Mouse (Mus musculus) CH12.LX (cell line): ENCODE measurements around the gene Lrrc39. TPM values are rescaled to one million over a fixed set of nuclear protein-coding genes. Genes with fewer than 3 reads are reported as not detected.

ENCODE experiments used
- DNase-seq: peaks from one replicate; pipeline ENCODE4 v3.0.0-alpha.2; 2013; ENCODE audit errors: extremely low read depth
- H3K27ac ChIP-seq: 2 replicates; pipeline ENCODE4 v1.5.1; 2012; ENCODE audit warnings: low read depth, mild to moderate bottlenecking, control low read depth, moderate library complexity; ENCODE audit not compliant: insufficient read depth
- H3K27me3 ChIP-seq: replicated peaks from 2 replicates; pipeline ENCODE3; 2012; ENCODE audit warnings: inconsistent platforms
- H3K36me3 ChIP-seq, 2 experiments: replicated peaks in 1 of 2; 2 replicates each; pipeline versions ENCODE3 to v1.6.1; 2012; ENCODE audit warnings: inconsistent platforms in 1 of 2, low read length in 1 of 2, mild to moderate bottlenecking in 1 of 2, mixed read lengths in 1 of 2, moderate library complexity in 1 of 2; ENCODE audit not compliant: control insufficient read depth in 1 of 2, insufficient read depth in 1 of 2
- H3K4me1 ChIP-seq, 2 experiments: 2 replicates each; pipeline ENCODE4 v1.6.1; 2012; ENCODE audit warnings: inconsistent platforms in 1 of 2, moderate library complexity in 1 of 2; ENCODE audit not compliant: insufficient read depth in 2 of 2, control insufficient read depth in 1 of 2
- H3K4me2 ChIP-seq: 2 replicates; pipeline ENCODE4 v1.6.1; 2012; ENCODE audit warnings: low read depth, mild to moderate bottlenecking, control low read depth; ENCODE audit not compliant: poor library complexity, insufficient read depth, severe bottlenecking
- H3K4me3 ChIP-seq, 3 experiments: fragments of 150-350 bp in 1 of 3; sonication (generic) in 1 of 3; replicated peaks in 1 of 3; 2 replicates each; pipeline versions ENCODE3 to v1.5.1; 2011 to 2012; ENCODE audit warnings: low read depth in 2 of 3, low read length in 2 of 3, mild to moderate bottlenecking in 2 of 3, moderate library complexity in 2 of 3, control low read depth in 1 of 3, improper control_type of control experiment in 1 of 3, inconsistent platforms in 1 of 3, mixed read lengths in 1 of 3; ENCODE audit not compliant: poor library complexity in 1 of 3
- H3K79me2 ChIP-seq: replicated peaks from 2 replicates; pipeline ENCODE4 v1.6.1; 2012; ENCODE audit warnings: mild to moderate bottlenecking, moderate library complexity; ENCODE audit not compliant: control insufficient read depth, poor library complexity, insufficient read depth, severe bottlenecking; ENCODE audit errors: extremely low read depth
- H3K9ac ChIP-seq: 2 replicates; pipeline ENCODE4 v1.6.1; 2012; ENCODE audit warnings: low read depth, mild to moderate bottlenecking, control low read depth, moderate library complexity; ENCODE audit not compliant: insufficient read depth
- H3K9me3 ChIP-seq: replicated peaks from 2 replicates; pipeline ENCODE3; 2012; ENCODE audit warnings: low read length, inconsistent platforms, mixed read lengths
- CHD1 ChIP-seq: IDR thresholded peaks from 2 replicates; pipeline ENCODE4 v1.6.1; 2012; ENCODE audit warnings: low read depth, low read length, improper control_type of control experiment, inconsistent platforms
- CHD2 ChIP-seq: IDR thresholded peaks from 2 replicates; pipeline ENCODE4 v1.6.1; 2011; ENCODE audit warnings: low read length, improper control_type of control experiment
- EP300 ChIP-seq: IDR thresholded peaks from 2 replicates; pipeline ENCODE4 v1.6.1; 2011; ENCODE audit warnings: low read length, improper control_type of control experiment
- GABPA ChIP-seq: IDR thresholded peaks from 2 replicates; pipeline ENCODE4 v1.6.1; 2012; ENCODE audit warnings: low read depth, low read length, improper control_type of control experiment, inconsistent platforms; ENCODE audit not compliant: insufficient replicate concordance
- HCFC1 ChIP-seq: IDR thresholded peaks from 2 replicates; pipeline ENCODE4 v1.6.1; 2012; ENCODE audit warnings: low read depth, mild to moderate bottlenecking, inconsistent platforms, low read length, improper control_type of control experiment
- IRF4 ChIP-seq: IDR thresholded peaks from 2 replicates; pipeline ENCODE4 v1.6.1; 2014; ENCODE audit warnings: low read depth, mild to moderate bottlenecking, inconsistent platforms, low read length, improper control_type of control experiment
- JUND ChIP-seq: conservative IDR thresholded peaks from 2 replicates; pipeline ENCODE4 v1.6.1; 2011; ENCODE audit warnings: low read depth, low read length, improper control_type of control experiment
- KAT2A ChIP-seq: IDR thresholded peaks from 2 replicates; pipeline ENCODE4 v1.6.1; 2012; ENCODE audit warnings: low read length, improper control_type of control experiment, inconsistent platforms; ENCODE audit not compliant: insufficient replicate concordance
- MAFK ChIP-seq: IDR thresholded peaks from 2 replicates; pipeline ENCODE4 v1.6.1; 2011; ENCODE audit warnings: low read length, improper control_type of control experiment; ENCODE audit not compliant: insufficient replicate concordance
- MEF2A ChIP-seq: IDR thresholded peaks from 2 replicates; pipeline ENCODE4 v1.6.1; 2014; ENCODE audit warnings: low read depth, mild to moderate bottlenecking, inconsistent platforms, low read length, improper control_type of control experiment, borderline replicate concordance
- MXI1 ChIP-seq: IDR thresholded peaks from 2 replicates; pipeline ENCODE4 v1.6.1; 2011; ENCODE audit warnings: mild to moderate bottlenecking, low read depth, low read length, improper control_type of control experiment
- MYC ChIP-seq: IDR thresholded peaks from 2 replicates; pipeline ENCODE4 v1.6.1; 2011; ENCODE audit warnings: low read depth, mild to moderate bottlenecking, improper control_type of control experiment, low read length
- NRF1 ChIP-seq: IDR thresholded peaks from 2 replicates; pipeline ENCODE4 v1.6.1; 2014; ENCODE audit warnings: low read depth, mild to moderate bottlenecking, inconsistent platforms, low read length, improper control_type of control experiment, moderate library complexity
- RCOR1 ChIP-seq: conservative IDR thresholded peaks from 2 replicates; pipeline ENCODE4 v1.6.1; 2012; ENCODE audit warnings: low read depth, mild to moderate bottlenecking, inconsistent platforms, low read length, improper control_type of control experiment
- SMC3 ChIP-seq: IDR thresholded peaks from 2 replicates; pipeline ENCODE4 v1.6.1; 2011; ENCODE audit warnings: low read depth, low read length, improper control_type of control experiment
- TCF12 ChIP-seq: IDR thresholded peaks from 2 replicates; pipeline ENCODE4 v1.6.1; 2014; ENCODE audit warnings: low read depth, mild to moderate bottlenecking, inconsistent platforms, low read length, improper control_type of control experiment
- UBTF ChIP-seq: IDR thresholded peaks from 2 replicates; pipeline ENCODE4 v1.6.1; 2012; ENCODE audit warnings: low read depth, mild to moderate bottlenecking, inconsistent platforms, low read length, improper control_type of control experiment, moderate library complexity
- USF2 ChIP-seq: conservative IDR thresholded peaks from 2 replicates; pipeline ENCODE4 v1.6.1; 2011; ENCODE audit warnings: low read depth, low read length, improper control_type of control experiment
- ZNF384 ChIP-seq: IDR thresholded peaks from 2 replicates; pipeline ENCODE4 v1.6.1; 2012; ENCODE audit warnings: low read depth, low read length, improper control_type of control experiment, inconsistent platforms
- dilution Hi-C: fragments of 300-500 bp; cut with MboI; formaldehyde crosslinking; loops from 2 replicates; pipeline ENCODE4 v1.14.3; 2020; ENCODE audit warnings: low sequenced_read_pairs; ENCODE audit not compliant: extremely low pct_unique_long_range_greater_than_20kb, extremely low pct_ligation_motif_present
- in situ Hi-C: fragments of 300-500 bp; cut with MboI; formaldehyde crosslinking; loops from 3 replicates; pipeline ENCODE4 v1.14.3; 2019; ENCODE audit warnings: low sequenced_read_pairs, low pct_ligation_motif_present, low pct_unique_long_range_greater_than_20kb, mixed read lengths
- polyA plus RNA-seq: library from polyadenylated mRNA; unstranded; fragments of >175 nt; gene quantifications from 2 replicates; pipeline ENCODE4 v1.2.1, GENCODE M21; 2012; ENCODE audit warnings: low read depth; ENCODE audit not compliant: insufficient read length
- total RNA-seq, 2 experiments: library from RNA; depleted of rRNA; stranded (reverse); fragments of 300-350 nt in 1 of 2; fragments of >200 nt in 1 of 2; gene quantifications; 2 replicates each; pipeline ENCODE4 v1.2.3; 2012 to 2014

The Lrrc39 gene
- total and polyA plus RNA-seq, 3 experiments, result 0.42 to 0.69 TPM; not detected in 1

DNA sequence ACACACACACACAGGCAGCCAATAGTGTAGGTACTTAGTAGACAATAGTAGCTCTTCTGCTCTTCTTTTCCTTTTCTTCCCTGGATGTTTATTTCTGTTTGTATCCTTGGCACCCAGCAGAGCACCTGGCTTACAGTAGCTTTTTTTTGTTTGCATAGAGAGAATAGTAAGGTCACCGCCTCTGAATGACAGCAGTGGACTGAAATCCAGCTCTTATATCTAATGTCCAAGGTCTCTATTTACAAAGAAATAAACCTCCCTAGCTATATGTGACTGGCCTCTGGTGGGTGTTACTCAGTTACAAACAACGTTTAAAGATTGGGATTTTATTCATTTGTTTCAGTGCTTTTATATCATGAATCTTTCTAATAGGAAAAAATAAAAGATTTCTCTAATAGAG, 36.9 kb downstream of the Lrrc39 start:
- H3K27ac ChIP-seq, result no peak overlapping the region
- H3K9ac ChIP-seq, result no peak overlapping the region
- no peak for DNase-seq
- H3K4me1 ChIP-seq, result peaks cover 0 to 13% of the 10 kb centered on the region in 2 experiments; a peak in 2 of 4 replicates
- no peaks in the 10 kb centered on the region for H3K27me3 ChIP-seq
- no peak overlapping the region for H3K4me2 ChIP-seq
- in situ Hi-C loops, result loop anchor here (10.0 to 25.0 kb wide), 2 partner anchors 135 to 262 kb away; no protein-coding TSS in a partner anchor
- no peak overlapping the region for H3K4me3 ChIP-seq
- peaks cover 0 to 37% of the 10 kb centered on the region in 2 experiments for H3K36me3 ChIP-seq
- no peaks in the 10 kb centered on the region for H3K9me3 ChIP-seq
- no peak for TF ChIP-seq MYC
- no peak for TF ChIP-seq EP300
- no peak for TF ChIP-seq TCF12
- no peak for TF ChIP-seq HCFC1
- no peak for TF ChIP-seq GABPA
- TF ChIP-seq UBTF, result no peak
- TF ChIP-seq CHD2, result no peak
- no peak for TF ChIP-seq MXI1
- TF ChIP-seq JUND, result no peak
- TF ChIP-seq ZNF384, result no peak
- no peak for TF ChIP-seq KAT2A
- TF ChIP-seq IRF4, result no peak
- dilution Hi-C loops, result no loop called here
- peaks cover 30% of the 10 kb centered on the region for H3K79me2 ChIP-seq

- Histone ChIP-seq H3K9me3 (no peaks in the 10 kb centered on the region), H3K4me1 (peaks cover 0 to 14% of the 10 kb centered on the region in 2 experiments; a peak in 2 of 4 replicates), H3K79me2 (peaks cover 24% of the 10 kb centered on the region)
- in situ Hi-C loops, result no loop called here
- no peak for TF ChIP-seq SMC3
- TF ChIP-seq ZNF384, result no peak
- no peak for TF ChIP-seq GABPA
- TF ChIP-seq, all 38 proteins: peak for 0
- DNase-seq, result no peak
- Histone ChIP-seq H3K27ac (no peak overlapping the region), H3K4me2 (no peak overlapping the region), H3K4me3 (no peak overlapping the region), H3K36me3 (peaks cover under 1 to 45% of the 10 kb centered on the region in 2 experiments), H3K27me3 (no peaks in the 10 kb centered on the region), H3K9ac (no peak overlapping the region)
- dilution Hi-C loops, result no loop called here
Observed at GRCm38 (mm10) chr3:116601005-116601404, 38.2 kb downstream of the Lrrc39 start.

DNA sequence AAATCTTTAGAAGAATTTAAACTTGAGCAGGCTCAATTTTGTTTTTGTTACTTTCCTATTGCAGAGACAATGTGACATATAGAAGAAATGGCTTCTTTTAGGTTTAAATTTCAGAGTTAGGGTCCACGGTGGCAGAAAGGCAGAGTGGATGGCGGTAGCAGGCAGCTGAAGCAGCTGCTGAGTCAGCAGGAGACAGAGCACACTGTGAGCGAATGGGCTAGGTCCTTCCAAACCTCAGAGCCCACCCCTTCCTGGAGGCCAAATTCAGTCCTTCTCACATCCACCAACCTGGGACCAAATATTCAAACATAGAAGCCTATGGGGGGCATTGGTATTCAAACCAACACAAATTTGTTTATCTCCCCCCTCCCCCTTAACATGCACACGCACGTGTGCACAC, 39.0 kb downstream of the Lrrc39 start:
- Histone ChIP-seq H3K79me2 (peaks cover 17% of the 10 kb centered on the region), H3K4me1 (peaks cover 0 to 14% of the 10 kb centered on the region in 2 experiments; a peak in 2 of 4 replicates), H3K9me3 (no peaks in the 10 kb centered on the region), H3K27ac (no peak overlapping the region), H3K27me3 (no peaks in the 10 kb centered on the region), H3K9ac (no peak overlapping the region), H3K4me3 (no peak overlapping the region), H3K4me2 (no peak overlapping the region), H3K36me3 (peaks cover 2 to 48% of the 10 kb centered on the region in 2 experiments)
- peak; percentile 59 for TF ChIP-seq MAFK
- TF ChIP-seq RCOR1, result no peak
- TF ChIP-seq MEF2A, result no peak
- no peak for TF ChIP-seq CHD1
- TF ChIP-seq EP300, result no peak
- TF ChIP-seq USF2, result no peak
- TF ChIP-seq NRF1, result no peak
- no peak for TF ChIP-seq KAT2A
- no peak for TF ChIP-seq GABPA
- dilution Hi-C loops, result no loop called here
- no peak for DNase-seq
- in situ Hi-C loops, result no loop called here
